Mouse (Mus musculus) heart, postnatal 0 days (tissue): Measurements from ENCODE around the gene Elmo2. TPM values are rescaled to one million over a fixed set of nuclear protein-coding genes. Genes with fewer than 3 reads are reported as not detected.
A peak's percentile ranks its signal among the peaks of the same experiment; 100 is the strongest.

ENCODE experiments used
- ATAC-seq: fragments of 200-750 bp; cut with Nextera tagmentation; 2 replicates; pipeline ENCODE4 v1.8.0; 2017; ENCODE audit warnings: low read depth, moderate number of reproducible peaks, moderate library complexity; ENCODE audit not compliant: insufficient read depth
- DNase-seq: peaks from one replicate; pipeline ENCODE4 v3.0.0-alpha.2; 2016; ENCODE audit warnings: low spot score
- H3K27ac ChIP-seq: fragments of 300-500 bp; sonication (generic); 2 replicates; pipeline ENCODE4 v1.5.1; 2014; ENCODE audit warnings: low read depth, mild to moderate bottlenecking
- H3K27me3 ChIP-seq: fragments of 300-500 bp; sonication (generic); 2 replicates; pipeline ENCODE4 v1.6.1; 2014; ENCODE audit warnings: low read length, mixed read lengths; ENCODE audit not compliant: control insufficient read depth, insufficient read depth
- H3K36me3 ChIP-seq: fragments of 300-500 bp; sonication (generic); replicated peaks from 2 replicates; pipeline ENCODE4 v1.6.1; 2014; ENCODE audit warnings: low read length, mixed read lengths; ENCODE audit not compliant: control insufficient read depth, insufficient read depth
- H3K4me1 ChIP-seq: fragments of 300-500 bp; sonication (generic); 2 replicates; pipeline ENCODE4 v1.6.1; 2014; ENCODE audit warnings: antibody characterized with exemption; ENCODE audit not compliant: control insufficient read depth, insufficient read depth
- H3K4me2 ChIP-seq: fragments of 300-500 bp; sonication (generic); 2 replicates; pipeline ENCODE4 v1.6.1; 2014; ENCODE audit warnings: low read depth, mild to moderate bottlenecking, low read length, moderate library complexity
- H3K4me3 ChIP-seq: fragments of 300-500 bp; sonication (generic); 2 replicates; pipeline ENCODE4 v1.5.1; 2014; ENCODE audit warnings: low read depth, low read length
- H3K9ac ChIP-seq: fragments of 300-500 bp; sonication (generic); replicated peaks from 2 replicates; pipeline ENCODE4 v1.6.1; 2014; ENCODE audit warnings: low read depth, low read length, mixed read lengths
- H3K9me3 ChIP-seq: fragments of 300-500 bp; sonication (generic); replicated peaks from 2 replicates; pipeline ENCODE4 v1.6.1; 2016; ENCODE audit warnings: low read length; ENCODE audit not compliant: control insufficient read depth
- CTCF ChIP-seq: IDR thresholded peaks from 2 replicates; pipeline ENCODE4 v1.5.1; 2016; ENCODE audit warnings: antibody characterized with exemption, control low read depth, low read depth
- EP300 ChIP-seq: IDR thresholded peaks from 2 replicates; pipeline ENCODE4 v1.6.1; 2016; ENCODE audit warnings: antibody characterized with exemption, low read depth
- WGBS: fragments of 180-500 bp; shearing (Covaris S2); extraction: QIAGEN DNeasy Blood & Tissue Kit; methylation state at CpG from one replicate; pipeline ENCODE4 v1.1.7; 2014; 5-methylcytosine and 5-hydroxymethylcytosine counted together
- polyA plus RNA-seq: library from polyadenylated mRNA; unstranded; fragments of >200 nt; fragmentation: Nextera tagmentation; extraction: Ambion mirVana; gene quantifications from 2 replicates; pipeline ENCODE4 v1.2.1, GENCODE M21; 2015
- total RNA-seq: library from RNA; depleted of rRNA; stranded (reverse); fragments of >200 nt; gene quantifications from 2 replicates; pipeline ENCODE4 v1.2.3, GENCODE M21; 2014; ENCODE audit warnings: low replicate concordance

Elmo2 gene
- total and polyA plus RNA-seq, 2 experiments from 2014 or later: 24.1 to 70.6 TPM

GRCm38 (mm10) chr2:165321981-165322735 is 4.1 kb downstream of the Elmo2 start:
- Histone ChIP-seq H3K4me1 (peaks cover 64% of the 10 kb centered on the region), H3K9me3 (no peaks in the 10 kb centered on the region), H3K27ac (peak overlapping the region; percentile 83), H3K27me3 (no peaks in the 10 kb centered on the region), H3K4me3 (no peak overlapping the region), H3K4me2 (no peak overlapping the region), H3K36me3 (no peaks in the 10 kb centered on the region), H3K9ac (no peak overlapping the region)
- DNase-seq (no peak), ATAC-seq (no peak)
- 75% methylated on average over 22 of the region's 22 CpGs for whole genome bisulfite sequencing
- TF ChIP-seq EP300: no peak
- TF ChIP-seq CTCF: no peak

GRCm38 (mm10) chr2:165321381-165321888 is 4.8 kb downstream of the Elmo2 start:
- H3K4me2 ChIP-seq: peak overlapping the region; percentile 20
- WGBS: 53% methylated on average over 8 of the region's 8 CpGs
- H3K4me1 ChIP-seq: peaks cover 67% of the 10 kb centered on the region
- H3K9me3 ChIP-seq: no peaks in the 10 kb centered on the region
- ATAC-seq (no peak), DNase-seq (no peak)
- no peaks in the 10 kb centered on the region for H3K36me3 ChIP-seq
- no peaks in the 10 kb centered on the region for H3K27me3 ChIP-seq
- H3K4me3 ChIP-seq: no peak overlapping the region
- H3K27ac ChIP-seq: peak overlapping the region; percentile 83
- TF ChIP-seq CTCF: no peak
- TF ChIP-seq EP300: no peak
- H3K9ac ChIP-seq: no peak overlapping the region

DNA sequence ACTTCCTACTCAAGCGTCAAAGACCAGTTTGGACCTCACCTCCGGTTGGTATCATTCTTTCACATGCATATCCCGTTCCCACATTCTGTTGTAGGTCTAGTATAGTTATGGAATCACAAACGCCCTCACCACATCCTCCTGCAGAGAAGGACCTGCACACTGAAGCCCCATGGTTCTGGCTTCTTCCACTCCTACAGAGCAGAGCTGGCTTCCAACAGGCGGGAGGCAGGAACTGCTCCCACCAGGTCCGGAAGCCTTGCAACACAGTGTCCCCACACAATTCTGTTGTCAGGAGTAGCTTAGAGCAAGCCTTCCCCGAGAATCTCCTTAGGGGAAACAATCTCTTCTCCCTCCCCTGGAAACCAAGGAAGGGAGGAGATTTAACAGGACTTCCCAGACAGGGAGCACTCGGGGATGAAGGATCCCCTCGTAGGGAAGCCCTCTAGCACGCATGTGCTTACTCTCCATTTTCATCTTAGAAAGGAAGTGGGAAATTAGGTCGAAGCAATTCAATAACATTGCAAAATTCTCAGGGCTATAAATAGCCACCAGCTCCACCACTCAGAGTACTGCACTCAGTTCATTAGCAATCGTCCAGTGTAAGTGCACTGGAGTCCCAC is 5.6 kb downstream of the Elmo2 start:
- Histone ChIP-seq H3K9me3 (no peaks in the 10 kb centered on the region), H3K4me2 (peak overlapping the region; percentile 20), H3K27ac (peak overlapping the region; percentile 83), H3K4me1 (peaks cover 65% of the 10 kb centered on the region), H3K4me3 (no peak overlapping the region), H3K27me3 (no peaks in the 10 kb centered on the region), H3K36me3 (peaks cover 3% of the 10 kb centered on the region), H3K9ac (no peak overlapping the region)
- TF ChIP-seq EP300 (0 out of 2 replicates have a peak, but pooled peaks have one; percentile 52), CTCF (no peak)
- ATAC-seq (peak; percentile 66), DNase-seq (peak; percentile 81)
- WGBS: 34% methylated on average over 12 of the region's 12 CpGs

DNA sequence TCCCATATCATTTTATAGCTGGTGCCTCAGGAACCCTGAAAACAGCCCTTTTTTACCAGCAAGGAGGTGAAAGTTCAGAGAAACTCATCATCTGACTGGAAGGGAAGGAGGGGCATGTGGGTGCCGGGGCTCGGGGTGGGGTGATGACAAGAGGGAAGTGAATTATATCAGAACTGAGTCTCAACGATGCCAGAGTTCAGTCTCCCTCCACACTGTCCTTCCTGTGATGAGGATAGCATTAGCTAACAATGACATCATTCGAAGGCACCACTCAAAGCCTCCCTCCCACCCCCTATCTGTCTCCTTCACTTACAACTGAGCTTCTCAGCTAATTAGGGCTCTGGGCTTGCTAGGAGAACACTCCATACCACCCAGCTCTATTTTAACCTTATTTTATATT is 6.8 kb downstream of the Elmo2 start:
- Histone ChIP-seq H3K4me1 (peaks cover 55% of the 10 kb centered on the region), H3K9me3 (no peaks in the 10 kb centered on the region), H3K27me3 (no peaks in the 10 kb centered on the region), H3K9ac (no peak overlapping the region), H3K27ac (peak overlapping the region; percentile 83), H3K4me3 (no peak overlapping the region), H3K4me2 (no peak overlapping the region), H3K36me3 (peaks cover 15% of the 10 kb centered on the region)
- 28% methylated on average over 4 of the region's 4 CpGs for WGBS
- ATAC-seq (no peak), DNase-seq (no peak)
- TF ChIP-seq CTCF (no peak), EP300 (no peak)

- Histone ChIP-seq H3K4me1 (peaks cover 55% of the 10 kb centered on the region), H3K27me3 (no peaks in the 10 kb centered on the region), H3K27ac (peak overlapping the region; percentile 74; the same call in 1 of the 2 replicates), H3K9ac (no peak overlapping the region), H3K36me3 (peaks cover 20% of the 10 kb centered on the region), H3K4me3 (no peak overlapping the region), H3K4me2 (no peak overlapping the region), H3K9me3 (no peaks in the 10 kb centered on the region)
- TF ChIP-seq CTCF (no peak), EP300 (no peak)
- WGBS: 79% methylated on average over 7 of the region's 7 CpGs
- ATAC-seq: no peak
- DNase-seq: no peak
Observed at GRCm38 (mm10) chr2:165318941-165319340, 7.3 kb downstream of the Elmo2 start.
